Mouse (Mus musculus): ENCODE measurements around the gene Fgf3. TPM values are rescaled to one million over a fixed set of nuclear protein-coding genes. Genes with fewer than 3 reads are reported as not detected.

Gene Fgf3
- total RNA-seq (2014; rRNA removed), result not detected in 2 replicates
- polyA plus RNA-seq (2012; rRNA removed), result 0.04 TPM in 1 of 2 replicates, not detected in the other

DNA sequence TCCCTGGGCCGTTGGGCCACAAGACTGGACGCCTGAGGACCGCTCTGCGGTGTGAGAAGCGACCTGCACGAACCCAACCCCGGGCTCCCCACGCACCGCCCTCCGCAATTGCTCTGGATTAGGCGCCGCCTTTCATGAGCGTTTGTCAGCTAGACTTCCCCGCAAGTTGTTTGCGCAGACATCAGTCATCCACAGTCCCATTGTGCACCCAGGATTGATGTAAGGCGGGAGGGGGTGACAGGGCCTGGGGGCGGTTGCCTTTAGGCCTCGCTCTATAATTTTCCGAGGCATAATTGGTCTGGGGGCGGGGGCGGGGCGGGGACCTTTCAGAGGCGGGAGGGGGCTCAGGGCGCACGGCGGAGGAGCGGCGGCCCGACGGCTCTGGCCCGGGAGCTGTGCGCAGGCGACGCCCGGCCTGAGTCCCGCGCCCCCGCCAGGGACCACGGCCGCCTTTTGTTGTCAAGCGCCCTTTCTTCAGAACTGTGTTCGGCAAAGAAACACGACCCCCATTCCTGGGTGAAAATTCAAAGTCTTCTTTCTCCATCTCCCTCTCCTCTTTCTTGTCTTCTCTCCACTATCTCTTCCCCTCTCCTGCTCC, at the start of gene Fgf3:
Fgf3 (plus strand) TSS at position 193 of the 598 bp plus-strand sequence.
- TF ChIP-seq CTCF (IDR thresholded peaks at IDR 0.05; ENCODE audit: low read depth, low read length), result no peak
- TF ChIP-seq POLR2A (IDR thresholded peaks at IDR 0.05; ENCODE audit: extremely low read depth, insufficient read depth, low read length), result no peak
- no peaks in the 10 kb centered on the region for H3K36me3 ChIP-seq (ENCODE audit: control insufficient read depth, insufficient read depth, low read length)
- H3K4me1 ChIP-seq (ENCODE audit: control insufficient read depth, insufficient read depth, low read length), result no peaks in the 10 kb centered on the region
- no peak within 1 kb of the TSS for H3K9ac ChIP-seq (ENCODE audit: low read depth, low read length)
- no peaks in the 10 kb centered on the region for H3K79me2 ChIP-seq (ENCODE audit: control insufficient read depth, insufficient read depth, low read length)
- H3K4me3 ChIP-seq (ENCODE audit: insufficient read depth, low read depth, low read length), result no peak within 1 kb of the TSS
- peaks cover 14% of the 10 kb centered on the region for H3K27me3 ChIP-seq (ENCODE audit: control insufficient read depth, insufficient read depth, low read length)
- no peak within 1 kb of the TSS for H3K27ac ChIP-seq (replicated peaks; ENCODE audit: insufficient read depth, low read depth, low read length)
- DNase-seq (ENCODE audit: extremely low read depth, low read depth, low spot score), result no peak
- 5% methylated on average over 43 of the region's 43 CpGs for WGBS

DNA sequence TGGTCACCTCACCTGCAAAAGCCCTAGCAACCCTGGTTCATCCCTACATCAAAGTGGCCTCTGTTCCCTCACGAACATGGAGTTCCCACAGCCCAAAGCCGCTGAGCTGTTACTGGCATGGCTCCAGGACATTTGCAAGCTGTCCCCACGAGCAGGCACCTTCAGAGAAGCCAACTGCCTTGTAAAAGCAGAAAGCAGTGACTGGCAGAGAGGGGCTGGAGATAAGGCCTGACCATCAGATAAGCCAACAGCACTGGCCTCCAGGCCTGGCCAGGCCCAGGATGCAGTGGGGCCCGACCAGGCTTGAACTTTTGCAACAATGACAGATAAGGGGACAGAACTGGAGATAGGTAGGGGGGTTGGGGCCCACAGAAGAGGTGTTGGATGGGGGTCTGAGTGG, 49.3 kb upstream of the Fgf3 start:
- DNase-seq (ENCODE audit: extremely low read depth, low read depth, low spot score), result no peak
- WGBS, result 43% methylated on average over 4 of the region's 4 CpGs
- H3K4me3 ChIP-seq (ENCODE audit: insufficient read depth, low read depth, low read length), result no peak overlapping the region
- no peaks in the 10 kb centered on the region for H3K4me1 ChIP-seq (ENCODE audit: control insufficient read depth, insufficient read depth, low read length)
- H3K27me3 ChIP-seq (ENCODE audit: control insufficient read depth, insufficient read depth, low read length), result no peaks in the 10 kb centered on the region
- no peaks in the 10 kb centered on the region for H3K36me3 ChIP-seq (ENCODE audit: control insufficient read depth, insufficient read depth, low read length)
- H3K9ac ChIP-seq (ENCODE audit: low read depth, low read length), result no peak overlapping the region
- no peak overlapping the region for H3K27ac ChIP-seq (replicated peaks; ENCODE audit: insufficient read depth, low read depth, low read length)
- no peaks in the 10 kb centered on the region for H3K79me2 ChIP-seq (ENCODE audit: control insufficient read depth, insufficient read depth, low read length)
- TF ChIP-seq POLR2A (IDR thresholded peaks at IDR 0.05; ENCODE audit: extremely low read depth, insufficient read depth, low read length) (no peak), CTCF (IDR thresholded peaks at IDR 0.05; ENCODE audit: low read depth, low read length) (no peak)

- no peak overlapping the region for H3K9ac ChIP-seq (ENCODE audit: low read depth, low read length)
- H3K27me3 ChIP-seq (ENCODE audit: control insufficient read depth, insufficient read depth, low read length), result no peaks in the 10 kb centered on the region
- WGBS, result 44% methylated on average over 36 of the region's 36 CpGs
- no peak overlapping the region for H3K27ac ChIP-seq (replicated peaks; ENCODE audit: insufficient read depth, low read depth, low read length)
- no peak overlapping the region for H3K4me3 ChIP-seq (ENCODE audit: insufficient read depth, low read depth, low read length)
- no peaks in the 10 kb centered on the region for H3K36me3 ChIP-seq (ENCODE audit: control insufficient read depth, insufficient read depth, low read length)
- no peak for TF ChIP-seq CTCF (IDR thresholded peaks at IDR 0.05; ENCODE audit: low read depth, low read length)
- TF ChIP-seq POLR2A (IDR thresholded peaks at IDR 0.05; ENCODE audit: extremely low read depth, insufficient read depth, low read length), result no peak
- H3K79me2 ChIP-seq (ENCODE audit: control insufficient read depth, insufficient read depth, low read length), result no peaks in the 10 kb centered on the region
- DNase-seq (ENCODE audit: extremely low read depth, low read depth, low spot score), result no peak
- no peaks in the 10 kb centered on the region for H3K4me1 ChIP-seq (ENCODE audit: control insufficient read depth, insufficient read depth, low read length)
These were observed 48.0 kb upstream of the Fgf3 start for GRCm38 (mm10) chr7:144789601-144790556.

DNA sequence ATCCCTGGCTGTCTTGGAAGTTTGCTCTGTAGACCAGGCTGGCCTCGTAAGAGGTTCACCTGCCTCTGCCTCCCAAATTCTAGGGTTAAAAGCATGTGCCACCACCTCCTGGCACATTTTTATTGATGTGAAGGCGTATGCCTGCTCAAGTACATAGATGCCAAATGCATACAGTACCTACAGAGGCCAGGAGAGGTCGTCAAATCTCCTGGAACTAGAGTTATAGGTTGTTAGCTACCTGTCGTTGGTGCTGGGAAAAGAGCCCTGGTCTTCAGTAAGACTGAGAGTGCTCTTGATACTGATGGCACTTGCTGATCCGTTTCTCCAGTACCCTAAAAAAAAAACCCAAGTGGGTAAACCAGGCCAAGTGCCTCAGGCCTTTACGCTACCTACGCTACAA, 46.5 kb upstream of the Fgf3 start:
- H3K9ac ChIP-seq (ENCODE audit: low read depth, low read length), result no peak overlapping the region
- H3K27me3 ChIP-seq (ENCODE audit: control insufficient read depth, insufficient read depth, low read length), result no peaks in the 10 kb centered on the region
- H3K27ac ChIP-seq (replicated peaks; ENCODE audit: insufficient read depth, low read depth, low read length), result no peak overlapping the region
- H3K36me3 ChIP-seq (ENCODE audit: control insufficient read depth, insufficient read depth, low read length), result no peaks in the 10 kb centered on the region
- no peaks in the 10 kb centered on the region for H3K4me1 ChIP-seq (ENCODE audit: control insufficient read depth, insufficient read depth, low read length)
- H3K79me2 ChIP-seq (ENCODE audit: control insufficient read depth, insufficient read depth, low read length), result no peaks in the 10 kb centered on the region
- TF ChIP-seq CTCF (IDR thresholded peaks at IDR 0.05; ENCODE audit: low read depth, low read length), result no peak
- TF ChIP-seq POLR2A (IDR thresholded peaks at IDR 0.05; ENCODE audit: extremely low read depth, insufficient read depth, low read length), result no peak
- no peak overlapping the region for H3K4me3 ChIP-seq (ENCODE audit: insufficient read depth, low read depth, low read length)
- 82% methylated on average over 7 of the region's 7 CpGs for WGBS
- DNase-seq (ENCODE audit: extremely low read depth, low read depth, low spot score), result no peak

GRCm38 (mm10) chr7:144793296-144793695, 44.6 kb upstream of the Fgf3 start:
- H3K4me1 ChIP-seq (ENCODE audit: control insufficient read depth, insufficient read depth, low read length), result no peaks in the 10 kb centered on the region
- no peak for TF ChIP-seq POLR2A (IDR thresholded peaks at IDR 0.05; ENCODE audit: extremely low read depth, insufficient read depth, low read length)
- no peak for TF ChIP-seq CTCF (IDR thresholded peaks at IDR 0.05; ENCODE audit: low read depth, low read length)
- H3K36me3 ChIP-seq (ENCODE audit: control insufficient read depth, insufficient read depth, low read length), result no peaks in the 10 kb centered on the region
- no peaks in the 10 kb centered on the region for H3K27me3 ChIP-seq (ENCODE audit: control insufficient read depth, insufficient read depth, low read length)
- no peak for DNase-seq (ENCODE audit: extremely low read depth, low read depth, low spot score)
- 74% methylated on average over 10 of the region's 10 CpGs for whole genome bisulfite sequencing
- no peaks in the 10 kb centered on the region for H3K79me2 ChIP-seq (ENCODE audit: control insufficient read depth, insufficient read depth, low read length)
- no peak overlapping the region for H3K27ac ChIP-seq (replicated peaks; ENCODE audit: insufficient read depth, low read depth, low read length)
- H3K9ac ChIP-seq (ENCODE audit: low read depth, low read length), result no peak overlapping the region
- H3K4me3 ChIP-seq (ENCODE audit: insufficient read depth, low read depth, low read length), result no peak overlapping the region
